Mouse (Mus musculus): Measurements from ENCODE around the gene Thumpd3.

- peak; percentile 31 for TF ChIP-seq CTCF (IDR thresholded peaks at IDR 0.05)
- peak; percentile 74 for TF ChIP-seq EP300 (IDR thresholded peaks at IDR 0.05)
These were observed at the start of gene Thumpd3 for GRCm38 (mm10) chr6:113046041-113046975.

Measured in lung, postnatal 0 days (tissue).